Mouse (Mus musculus): Measurements from ENCODE around the gene Igsf11.

- TF ChIP-seq CTCF (IDR thresholded peaks at IDR 0.05; ENCODE audit: low read depth) (no peak), EP300 (optimal IDR thresholded peaks at IDR 0.05) (no peak)
Observed at GRCm38 (mm10) chr16:38993711-38994110, 101.2 kb downstream of the Igsf11 start.
